Mouse (Mus musculus) adrenal gland, postnatal 0 days (tissue): ENCODE data around the gene Plrg1. TPM values are rescaled to one million over a fixed set of nuclear protein-coding genes. Genes with fewer than 3 reads are reported as not detected.

Experiments used
- polyA plus RNA-seq: library from polyadenylated mRNA; unstranded; fragments of >200 nt; fragmentation: Nextera tagmentation; extraction: Ambion mirVana; gene quantifications from 2 replicates; pipeline ENCODE4 v1.2.1, GENCODE M21; 2015

The Plrg1 gene
- 58.3 and 70.6 TPM in 2 replicates for polyA plus RNA-seq

DNA sequence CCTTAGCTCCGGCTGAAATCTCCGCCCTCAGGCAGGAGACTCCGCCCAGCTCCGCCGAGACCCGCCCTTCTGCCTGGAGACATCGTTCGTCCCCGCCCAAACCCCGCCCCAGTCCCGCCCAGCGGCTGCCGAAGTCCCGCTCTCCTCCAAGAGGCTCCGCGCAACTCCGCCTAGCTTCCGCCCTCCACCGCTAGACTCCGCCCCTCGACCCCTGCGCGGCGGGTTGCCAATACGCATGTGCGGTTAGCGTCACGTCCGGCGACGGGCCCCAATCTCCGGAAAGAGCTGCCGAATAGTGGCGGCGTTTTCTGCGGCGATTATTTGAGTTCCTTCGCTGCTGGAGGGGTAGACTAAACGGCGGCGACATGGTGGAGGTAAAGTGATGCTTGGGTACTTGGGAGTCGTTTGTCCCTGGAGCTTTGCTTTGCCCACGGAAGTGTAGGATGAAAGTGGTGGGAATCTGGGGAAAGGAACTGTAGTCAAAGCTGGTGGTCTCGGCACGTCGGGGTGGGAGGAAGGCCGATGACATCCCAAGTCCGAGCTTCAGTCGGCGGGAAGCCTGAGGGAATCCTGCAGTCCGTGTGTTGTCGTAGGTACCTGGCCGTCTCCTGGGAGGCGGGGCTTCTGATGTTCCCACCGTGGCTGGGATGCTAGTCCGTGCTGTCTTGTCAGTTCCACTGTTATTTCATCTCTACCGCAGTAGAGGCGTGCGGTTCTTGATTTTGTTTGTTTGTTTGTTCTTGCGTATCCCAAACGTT, at the start of gene Plrg1:
TSS of gene Plrg1 (plus strand) at position 242 of the 758 bp plus-strand sequence.

DNA sequence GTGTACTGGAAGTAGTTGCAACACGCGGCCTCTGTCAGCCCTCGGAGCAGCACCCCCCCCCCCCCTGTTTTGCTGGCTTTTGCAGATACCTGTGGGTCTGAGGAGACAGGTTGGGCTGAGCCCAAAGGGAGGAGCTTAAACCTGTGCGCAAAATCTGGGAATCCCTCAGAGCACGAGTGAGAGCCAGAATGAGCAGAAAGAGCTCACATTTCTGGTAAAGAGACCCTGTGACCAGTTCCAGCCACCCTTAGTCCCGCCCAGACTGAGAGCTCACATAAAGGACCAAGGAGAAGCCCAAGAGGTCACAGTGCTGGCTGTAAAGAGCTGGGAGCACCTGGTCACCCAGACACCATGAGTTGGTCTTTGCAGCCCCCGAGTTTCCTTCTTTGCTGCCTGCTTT, 47.8 kb upstream of the Plrg1 start, which contains the start of gene Fgg:
TSS of gene Fgg (plus strand) at position 168 of the 400 bp plus-strand sequence.

DNA sequence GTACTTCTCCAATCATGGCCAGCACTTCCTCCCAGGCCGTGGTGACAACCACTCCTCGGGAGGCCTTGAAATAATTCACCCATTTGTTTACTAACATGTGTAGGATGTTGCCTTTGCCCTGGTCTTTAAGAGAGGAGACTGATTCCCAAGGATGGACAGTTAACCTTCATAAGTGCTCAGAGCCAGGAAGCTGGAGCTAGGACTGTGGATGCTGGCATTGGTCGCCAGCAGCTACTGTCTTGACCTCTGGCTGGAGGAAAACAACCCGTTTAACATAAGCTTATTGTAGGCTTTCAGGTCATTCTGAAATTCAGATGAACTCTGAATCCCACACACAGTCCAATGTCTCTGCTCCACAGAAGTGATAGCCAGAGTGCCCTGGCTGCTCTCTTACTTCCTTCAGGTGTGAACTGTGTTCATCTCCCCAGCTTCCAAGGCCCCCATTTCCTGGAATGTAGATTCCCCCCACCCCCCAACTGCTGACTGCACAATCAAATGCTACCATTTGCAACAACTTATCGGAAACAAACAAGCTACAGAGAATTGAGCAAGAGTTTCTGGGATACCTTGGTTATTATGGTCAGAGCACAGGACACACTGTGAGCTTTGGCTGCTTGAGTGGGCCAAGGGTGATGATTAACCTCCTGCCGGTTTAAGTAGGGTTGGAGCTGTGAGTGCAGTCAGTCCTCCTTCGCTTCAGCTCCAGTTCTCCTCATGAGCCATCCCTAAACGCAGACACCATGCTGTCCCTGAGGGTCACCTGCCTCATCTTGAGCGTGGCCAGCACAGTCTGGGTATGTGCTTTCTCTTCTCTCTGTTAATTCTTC, 29.6 kb upstream of the Plrg1 start, which contains the start of gene Fga:
TSS of gene Fga (plus strand) at position 602 of the 827 bp plus-strand sequence.

DNA sequence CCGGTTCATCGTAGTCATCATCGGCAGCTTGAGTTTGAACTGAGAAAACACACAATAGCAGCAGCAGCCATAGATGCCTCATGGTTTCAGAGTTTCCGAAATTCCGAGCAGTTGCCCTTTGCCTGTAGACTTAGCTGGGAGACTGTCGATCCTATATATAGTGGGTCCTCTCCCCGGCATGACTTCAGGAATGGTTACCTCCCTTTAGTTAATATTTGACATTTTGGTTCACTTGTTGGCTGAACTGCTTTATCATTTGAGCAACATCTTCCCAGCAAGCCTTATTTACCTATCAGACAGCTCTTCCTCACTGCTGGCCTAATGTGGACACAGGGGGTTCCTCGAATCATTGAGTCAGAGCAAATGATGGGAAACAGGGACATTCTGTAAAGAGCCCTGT, 5.6 kb upstream of the Plrg1 start, which contains the start of gene Fgb:
TSS of gene Fgb (minus strand) at position 184 of the 400 bp plus-strand sequence.

Other genes with a start within 250 kb of the Plrg1 start
- gene Rbm46, start 179.0 kb upstream of the Plrg1 start, polyA plus RNA-seq, result 1.3 and 1.7 TPM in 2 replicates
- 0.11 and 0.28 TPM in 2 replicates for gene Lrat, start 151.5 kb upstream of the Plrg1 start, polyA plus RNA-seq
- gene Fgg, start 47.8 kb upstream of the Plrg1 start, polyA plus RNA-seq, result 138 and 176 TPM in 2 replicates
- gene Fga, start 29.4 kb upstream of the Plrg1 start, polyA plus RNA-seq, result 110 and 138 TPM in 2 replicates
- 69.6 and 94.8 TPM in 2 replicates for gene Fgb, start 5.7 kb upstream of the Plrg1 start, polyA plus RNA-seq
- gene Dchs2, start 72.4 kb downstream of the Plrg1 start, polyA plus RNA-seq, result 0.11 and 0.22 TPM in 2 replicates